Mouse (Mus musculus) kidney, adult 2 months (tissue): ENCODE measurements around the gene Plcg1.

Experiments
- CTCF ChIP-seq: fragments of 200-500 bp; conservative IDR thresholded peaks from 2 replicates; pipeline ENCODE4 v1.5.1; 2011; ENCODE audit warnings: low read depth, mild to moderate bottlenecking, control low read depth, low read length, moderate library complexity, mixed read lengths; ENCODE audit not compliant: insufficient read depth, insufficient read length
- POLR2A ChIP-seq: fragments of 200-500 bp; IDR thresholded peaks from one replicate; pipeline ENCODE4 v1.6.1; 2011; ENCODE audit warnings: low read depth, low read length, control low read depth

DNA sequence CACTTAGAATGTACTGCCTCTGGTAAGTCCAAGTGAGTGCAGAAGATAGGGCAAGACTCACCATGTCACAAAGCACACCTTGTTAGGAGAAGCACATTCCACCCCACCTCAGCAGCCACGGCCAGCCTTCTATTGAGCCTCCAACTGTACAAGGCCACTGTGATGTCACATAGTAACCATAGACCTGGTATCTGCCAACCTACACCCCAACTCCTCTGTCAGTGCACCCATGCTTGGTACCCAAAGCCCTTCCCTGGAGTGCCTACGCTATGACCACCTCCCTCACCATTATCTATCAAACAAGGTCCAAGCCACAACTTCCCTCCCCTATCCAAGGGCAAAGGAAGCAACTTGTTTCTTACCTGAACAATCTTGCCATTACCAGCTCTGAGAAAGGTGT is 37.9 kb downstream of the Plcg1 start:
- no peak for TF ChIP-seq CTCF
- no peak for TF ChIP-seq POLR2A
